Mouse (Mus musculus): ENCODE results near the gene Barx2. TPM values are rescaled to one million over a fixed set of nuclear protein-coding genes. Genes with fewer than 3 reads are reported as not detected.

Barx2 gene
- total RNA-seq, 2 experiments from 2014 or later = 7.8 to 9.0 TPM

DNA sequence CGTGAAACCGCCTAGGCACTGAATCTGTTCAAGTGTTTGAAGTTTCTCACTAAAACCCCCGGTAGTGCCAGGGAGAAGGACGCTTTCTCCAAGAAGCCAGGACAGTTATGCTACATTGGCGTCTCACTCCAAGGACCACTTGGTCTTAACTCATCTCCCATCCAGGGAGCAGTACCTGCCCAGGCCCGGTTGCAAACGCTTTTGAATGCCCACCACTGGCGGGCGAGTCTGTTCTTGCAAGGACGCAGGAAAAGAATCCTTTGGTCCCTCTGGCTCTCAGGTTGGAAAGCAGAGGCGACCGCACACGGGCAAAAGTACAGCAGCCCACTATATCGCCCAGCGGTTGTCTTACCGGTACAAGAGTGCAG, 725 bp downstream of the Barx2 start:
- intact Hi-C loops (cut with DNase I) = loop anchor here (5.0 to 10.0 kb wide), 3 partner anchors 55 to 350 kb away; no protein-coding TSS in a partner anchor
- DNase-seq (ENCODE audit: low spot score in 2 of 2) = no peak

- no peak for DNase-seq (ENCODE audit: low spot score in 2 of 2)
- intact Hi-C loops (cut with DNase I) = loop anchor here (5.0 to 10.0 kb wide), 3 partner anchors 53 to 348 kb away; no protein-coding TSS in a partner anchor
These were observed 3.0 kb downstream of the Barx2 start for GRCm38 (mm10) chr9:31910221-31910620.

DNA sequence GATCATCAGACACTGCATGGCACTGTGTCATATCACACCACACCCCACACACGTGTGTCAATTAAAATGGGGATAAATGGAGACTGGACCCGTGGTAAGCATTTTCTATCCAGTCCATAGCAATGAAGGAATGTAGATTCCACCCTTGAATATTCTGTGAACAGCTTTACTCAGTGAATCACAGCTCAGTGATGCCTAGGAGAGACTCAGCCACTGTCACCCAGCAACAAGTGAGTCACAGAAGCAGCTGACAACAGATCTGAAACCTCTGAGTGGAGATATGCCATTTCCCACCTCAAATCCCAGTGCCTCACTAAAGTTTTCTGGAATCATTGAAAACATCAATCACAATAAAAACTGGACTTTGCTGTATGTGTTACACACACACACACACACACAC, 11.5 kb downstream of the Barx2 start:
- peak in 1 of 2 experiments; percentile 76 for DNase-seq (ENCODE audit: low spot score in 2 of 2)
- intact Hi-C loops (cut with DNase I) = no loop called here

DNA sequence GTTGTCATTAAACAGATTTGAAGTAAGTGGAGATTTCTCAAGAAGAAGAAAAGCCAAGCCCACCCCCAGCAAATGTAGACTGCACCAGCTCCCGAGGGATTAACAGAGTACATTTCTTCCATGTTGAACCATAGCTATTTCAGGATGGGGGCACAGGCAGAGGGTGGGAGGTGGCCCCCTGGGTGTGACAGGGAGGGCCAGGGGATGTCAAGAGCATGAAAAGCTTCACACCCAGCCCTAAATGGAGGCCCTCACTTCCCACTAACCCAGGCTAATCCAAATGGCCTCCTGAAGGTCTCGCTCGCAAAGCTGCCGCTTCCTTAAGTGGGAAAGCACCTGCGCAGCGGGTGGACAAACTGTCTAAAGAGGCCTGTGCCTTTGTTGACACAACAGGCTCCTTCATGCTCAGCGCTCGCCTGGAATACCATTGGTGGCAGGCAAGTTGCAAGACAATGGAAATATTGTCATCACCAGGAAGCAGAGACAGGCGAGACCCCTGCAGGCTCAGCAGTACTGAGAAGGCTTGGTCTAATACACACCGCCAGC, 18.4 kb downstream of the Barx2 start:
- intact Hi-C loops (cut with DNase I) = no loop called here
- DNase-seq (ENCODE audit: low spot score in 2 of 2) = no peak

- DNase-seq (ENCODE audit: low spot score in 2 of 2) = no peak
- intact Hi-C loops (cut with DNase I) = no loop called here
These were observed 24.9 kb downstream of the Barx2 start for GRCm38 (mm10) chr9:31888333-31888732.

DNA sequence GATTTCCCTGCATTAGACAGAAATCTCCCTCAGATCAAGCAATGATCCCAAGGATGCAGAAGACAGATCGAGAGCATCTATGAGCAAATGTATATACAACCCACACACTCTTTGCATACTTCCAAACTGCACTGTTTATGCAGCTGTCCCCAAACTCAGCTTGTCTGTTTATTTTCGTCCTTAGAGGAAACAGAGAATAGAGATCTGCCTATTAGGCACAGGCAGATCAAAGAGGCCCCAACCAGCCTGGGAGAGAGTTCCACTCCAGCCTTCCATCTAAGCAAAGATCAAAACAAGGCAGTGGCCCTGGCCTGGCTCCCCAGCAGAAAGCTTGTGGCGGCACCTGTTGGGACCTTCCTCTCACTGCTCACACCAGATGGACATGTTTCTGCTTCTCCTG, 27.0 kb downstream of the Barx2 start:
- intact Hi-C loops (cut with DNase I) = no loop called here
- DNase-seq (ENCODE audit: low spot score in 2 of 2) = no peak

GRCm38 (mm10) chr9:31882376-31882775, 30.9 kb downstream of the Barx2 start:
- intact Hi-C loops (cut with DNase I) = no loop called here
- no peak for DNase-seq (ENCODE audit: low spot score in 2 of 2)

DNA sequence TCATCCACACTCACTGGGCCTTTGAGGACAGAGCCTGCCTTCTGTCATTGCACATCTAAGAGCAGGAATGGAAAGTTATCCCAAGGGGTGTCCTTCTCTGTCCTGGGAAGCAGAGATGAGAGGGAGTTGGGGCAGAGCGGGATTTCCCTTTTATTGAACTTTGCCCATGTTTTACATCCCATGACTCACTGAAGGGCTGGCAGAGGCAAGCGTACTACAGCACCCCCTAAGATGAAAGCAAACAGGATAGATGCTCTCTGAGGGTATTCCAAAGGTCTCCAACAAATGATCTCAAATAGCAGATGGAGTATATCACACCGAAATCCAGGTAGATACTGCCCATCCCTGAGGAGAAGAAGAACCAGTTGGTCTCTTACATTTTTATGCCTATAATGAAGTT, 37.7 kb downstream of the Barx2 start:
- intact Hi-C loops (cut with DNase I) = no loop called here
- no peak for DNase-seq (ENCODE audit: low spot score in 2 of 2)

DNA sequence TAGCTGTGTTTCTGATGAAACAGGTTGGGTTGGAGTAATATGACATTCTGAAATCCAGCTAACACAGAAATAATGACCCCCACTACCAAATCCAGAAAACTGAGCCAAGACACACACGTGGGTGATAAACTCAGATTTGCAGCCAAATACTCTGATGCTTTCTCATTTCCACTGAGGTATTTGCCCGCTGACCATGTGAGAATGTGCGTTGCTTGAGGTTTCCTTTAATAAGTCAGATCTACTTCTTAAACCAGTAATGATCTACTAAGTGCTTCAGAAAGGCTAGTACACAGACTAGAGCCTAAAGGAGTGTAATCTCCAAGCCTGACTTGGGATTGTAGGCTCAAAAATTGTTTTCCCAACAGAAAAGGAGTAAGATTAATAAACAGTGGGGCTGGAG, 39.0 kb downstream of the Barx2 start:
- intact Hi-C loops (cut with DNase I) = no loop called here
- DNase-seq (ENCODE audit: low spot score in 2 of 2) = no peak

GRCm38 (mm10) chr9:31871410-31871809, 41.9 kb downstream of the Barx2 start:
- intact Hi-C loops (cut with DNase I) = no loop called here
- no peak for DNase-seq (ENCODE audit: low spot score in 2 of 2)

- no peak for DNase-seq (ENCODE audit: low spot score in 2 of 2)
- intact Hi-C loops (cut with DNase I) = no loop called here
These were observed 44.3 kb downstream of the Barx2 start for GRCm38 (mm10) chr9:31868823-31869460.

DNA sequence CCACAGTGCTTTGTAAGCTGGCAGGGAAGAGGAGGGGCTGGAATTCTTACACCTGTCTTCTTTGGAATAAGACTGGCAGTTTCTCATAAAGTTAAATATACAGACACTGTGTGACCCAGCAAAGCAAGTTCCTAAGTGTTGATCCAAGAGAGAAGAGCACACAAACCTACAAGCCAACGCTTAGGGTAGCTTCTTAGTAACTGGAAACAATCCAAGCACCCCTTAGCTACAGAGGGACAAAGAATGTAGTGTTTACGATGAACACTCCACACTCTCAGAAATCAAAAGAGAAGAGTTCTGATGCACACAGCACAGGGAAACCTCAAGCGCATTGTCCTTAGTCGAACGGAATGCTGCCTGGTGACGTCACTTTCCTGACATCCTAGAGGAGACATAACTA, 49.4 kb downstream of the Barx2 start:
- intact Hi-C loops (cut with DNase I) = no loop called here
- DNase-seq (ENCODE audit: low spot score in 2 of 2) = no peak

DNA sequence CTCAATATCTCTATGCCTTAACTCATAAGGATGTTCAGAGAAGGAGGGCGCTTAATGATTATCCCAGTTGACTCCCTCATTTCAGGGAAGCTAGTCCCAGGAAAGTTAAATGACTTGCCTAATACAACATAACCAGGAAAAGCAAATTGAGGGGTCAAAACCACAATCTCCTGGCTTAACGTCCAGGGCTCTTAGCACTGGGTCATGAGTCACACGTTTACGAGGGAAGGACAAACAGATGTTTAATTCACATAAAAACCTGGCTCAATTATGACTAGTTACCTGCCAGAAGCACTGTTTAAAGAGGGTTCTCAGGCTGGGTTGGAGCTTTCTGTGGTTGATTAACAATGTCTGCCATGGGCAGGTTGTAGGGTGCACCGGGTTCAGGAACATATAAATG, 53.8 kb downstream of the Barx2 start:
- no peak for DNase-seq (ENCODE audit: low spot score in 2 of 2)
- intact Hi-C loops (cut with DNase I) = loop anchor here (5.0 kb wide), 1 partner anchor 53 kb away; the partner anchor contains the start of gene Barx2

DNA sequence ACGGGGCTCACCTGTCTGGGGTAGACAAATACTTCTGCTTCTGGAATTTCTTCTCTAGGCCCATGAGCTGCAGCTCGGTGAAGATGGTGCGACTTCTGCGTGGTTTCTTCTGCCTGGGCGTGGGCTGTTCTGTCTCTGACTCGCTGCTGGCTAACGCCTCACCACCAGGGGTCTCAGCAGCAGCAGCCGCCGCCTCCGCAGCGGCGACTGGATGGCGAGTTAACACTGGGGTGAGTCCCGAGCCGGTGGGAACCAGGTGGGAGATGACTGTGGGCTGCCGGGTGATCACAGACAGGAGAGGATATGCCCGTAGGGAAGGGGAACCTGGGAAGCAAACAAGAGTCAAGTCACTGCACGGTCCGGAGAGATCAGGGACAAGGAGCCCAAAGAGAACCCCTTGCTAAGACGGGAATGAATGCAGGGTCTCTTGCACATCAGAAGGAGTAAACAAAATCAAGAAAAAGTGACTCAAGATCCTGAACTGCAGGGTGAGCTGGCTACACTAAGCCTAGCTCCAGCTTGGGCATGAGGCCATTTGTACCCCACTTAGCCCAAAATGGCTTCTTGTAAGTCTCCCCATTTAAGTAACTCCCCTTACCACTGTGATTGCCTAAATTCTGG, 54.4 kb downstream of the Barx2 start:
- DNase-seq (ENCODE audit: low spot score in 2 of 2) = peak; percentile 23 to 32
- intact Hi-C loops (cut with DNase I) = loop anchor here (5.0 kb wide), 1 partner anchor 53 kb away; the partner anchor contains the start of gene Barx2

- intact Hi-C loops (cut with DNase I) = loop anchor here (5.0 kb wide), 1 partner anchor 55 kb away; the partner anchor contains the start of gene Barx2
- peak; percentile 58 to 76 for DNase-seq (ENCODE audit: low spot score in 2 of 2)
These were observed 55.8 kb downstream of the Barx2 start for GRCm38 (mm10) chr9:31857512-31857911.

DNA sequence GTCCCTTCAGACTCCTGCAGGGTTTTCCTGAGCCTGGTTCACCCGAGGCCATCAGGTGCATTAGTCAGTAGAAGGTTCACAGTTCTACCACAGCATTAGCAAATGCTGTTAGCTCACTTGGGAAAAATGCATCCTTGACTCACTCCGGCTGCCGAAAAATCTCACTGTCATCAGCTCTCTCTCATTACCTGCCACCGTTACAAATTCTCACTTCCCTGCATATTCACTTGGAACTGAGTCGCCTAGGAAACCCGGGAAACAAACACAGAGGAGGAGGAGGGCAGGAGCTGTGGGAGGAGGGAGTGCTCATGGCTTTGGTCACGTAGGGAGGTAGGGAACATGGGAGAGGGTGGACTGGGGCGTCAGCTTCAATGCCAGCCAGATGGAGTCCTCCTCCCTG, 56.8 kb downstream of the Barx2 start:
- DNase-seq (ENCODE audit: low spot score in 2 of 2) = peak in 1 of 2 experiments; percentile 46

GRCm38 (mm10) chr9:31855668-31856067, 57.6 kb downstream of the Barx2 start:
- intact Hi-C loops (cut with DNase I) = loop anchor here (5.0 kb wide), 1 partner anchor 57 kb away; the partner anchor contains the start of gene Barx2
- no peak for DNase-seq (ENCODE audit: low spot score in 2 of 2)

More for the DNA sequence above, 56.8 kb downstream of the Barx2 start:
- intact Hi-C loops (cut with DNase I) = loop anchor here (5.0 kb wide), 1 partner anchor 56 kb away; the partner anchor contains the start of gene Barx2

- DNase-seq (ENCODE audit: low spot score in 2 of 2) = no peak
- intact Hi-C loops (cut with DNase I) = no loop called here
These were observed 61.6 kb downstream of the Barx2 start for GRCm38 (mm10) chr9:31851710-31852109.

DNA sequence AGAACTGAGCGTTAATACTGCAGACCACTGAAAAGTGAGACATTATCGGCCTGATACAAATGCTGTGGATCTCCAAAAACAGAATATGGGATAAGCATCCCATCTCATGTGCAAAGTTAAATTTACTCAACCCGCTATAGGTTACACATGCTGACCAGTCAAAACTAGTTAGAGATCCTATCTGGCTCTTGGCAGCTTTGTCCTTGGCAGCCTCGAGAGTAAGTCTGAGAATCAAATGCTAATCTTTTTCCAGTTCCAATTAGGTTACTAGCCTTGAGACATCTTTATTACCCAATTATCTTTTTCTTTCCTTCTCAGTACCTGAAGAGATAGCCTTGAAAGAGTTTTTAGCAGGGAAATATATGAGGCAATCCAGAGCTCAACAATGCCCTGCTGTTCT, 62.6 kb downstream of the Barx2 start:
- DNase-seq (ENCODE audit: low spot score in 2 of 2) = no peak
- intact Hi-C loops (cut with DNase I) = no loop called here

DNA sequence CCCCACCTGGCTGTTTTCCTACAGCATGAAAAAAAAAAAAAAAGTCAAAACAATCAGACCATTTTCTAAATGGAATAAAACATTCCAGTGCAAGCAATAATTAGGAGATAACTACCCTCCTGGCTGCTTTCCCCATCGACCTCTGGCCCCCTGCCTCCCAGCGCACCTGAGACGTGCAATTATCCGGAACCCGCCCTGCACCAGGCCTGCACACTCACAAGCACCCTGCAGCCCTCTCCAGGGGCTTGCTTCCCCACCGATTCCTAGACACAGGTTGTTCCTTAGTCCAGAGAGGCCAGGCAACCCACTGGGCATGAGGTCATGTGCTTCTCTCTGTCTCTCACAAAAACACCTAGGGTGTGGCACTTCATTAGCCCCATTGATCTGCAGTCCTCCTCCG, 63.9 kb downstream of the Barx2 start:
- intact Hi-C loops (cut with DNase I) = no loop called here
- DNase-seq (ENCODE audit: low spot score in 2 of 2) = no peak

- DNase-seq (ENCODE audit: low spot score in 2 of 2) = no peak
- intact Hi-C loops (cut with DNase I) = no loop called here
These were observed 68.6 kb downstream of the Barx2 start for GRCm38 (mm10) chr9:31844614-31845013.
